Mouse (Mus musculus) kidney, adult 8-10 months (tissue): ENCODE measurements at regions not wholly inside any gene's neighbourhood (a gene's known extent, or its start where the extent isn't known, plus 50 kb on each side); places are given as distances from the start of the nearest gene placed in this dataset.

Experiments
- DNase-seq, 2 experiments: peaks; one replicate each; pipeline ENCODE4 v3.0.0; 2022

- no peak for DNase-seq
Measured at GRCm38 (mm10) chr13:112043524-112044246, 234.9 kb upstream of the Map3k1 start.

- no peak for DNase-seq
Measured at GRCm38 (mm10) chr13:112044372-112044771, 235.6 kb upstream of the Map3k1 start.

- DNase-seq = peak in 1 of 2 experiments; percentile 32
Measured at GRCm38 (mm10) chr13:112046247-112047211, 237.7 kb upstream of the Map3k1 start.

GRCm38 (mm10) chr13:112047408-112047807, 238.6 kb upstream of the Map3k1 start:
- no peak for DNase-seq

- DNase-seq = no peak
Measured at GRCm38 (mm10) chr13:112047874-112048273, 239.1 kb upstream of the Map3k1 start.

- DNase-seq = no peak
Measured at GRCm38 (mm10) chr13:112048327-112048726, 239.5 kb upstream of the Map3k1 start.

- no peak for DNase-seq
Measured at GRCm38 (mm10) chr13:112050892-112051291, 237.4 kb upstream of the Ankrd55 start.

GRCm38 (mm10) chr13:112052011-112052410, 236.2 kb upstream of the Ankrd55 start:
- DNase-seq = no peak

GRCm38 (mm10) chr13:112052456-112052855, 235.8 kb upstream of the Ankrd55 start:
- DNase-seq = no peak

- DNase-seq = no peak
Measured at GRCm38 (mm10) chr13:112054879-112055371, 233.3 kb upstream of the Ankrd55 start.

- no peak for DNase-seq
Measured at GRCm38 (mm10) chr13:112058218-112058617, 230.0 kb upstream of the Ankrd55 start.

GRCm38 (mm10) chr13:112058771-112059170, 229.5 kb upstream of the Ankrd55 start:
- no peak for DNase-seq

GRCm38 (mm10) chr13:112062024-112062423, 226.2 kb upstream of the Ankrd55 start:
- DNase-seq = no peak

GRCm38 (mm10) chr13:112063409-112064111, 224.7 kb upstream of the Ankrd55 start:
- no peak for DNase-seq

GRCm38 (mm10) chr13:112064681-112065080, 223.6 kb upstream of the Ankrd55 start:
- DNase-seq = no peak

- DNase-seq = peak in 1 of 2 experiments; percentile 39
Measured at GRCm38 (mm10) chr13:112067066-112067847, 221.0 kb upstream of the Ankrd55 start.

GRCm38 (mm10) chr13:112070757-112071156, 217.5 kb upstream of the Ankrd55 start:
- peak in 1 of 2 experiments; percentile 30 for DNase-seq

- DNase-seq = peak; percentile 60 to 77
Measured at GRCm38 (mm10) chr13:112071209-112071955, 216.9 kb upstream of the Ankrd55 start.

- no peak for DNase-seq
Measured at GRCm38 (mm10) chr13:112071956-112072314, 216.3 kb upstream of the Ankrd55 start.

GRCm38 (mm10) chr13:112073519-112074406, 214.5 kb upstream of the Ankrd55 start:
- no peak for DNase-seq
